Mouse (Mus musculus) liver, embryonic 18 days (tissue): Measurements from ENCODE around the gene Cyb5r3. TPM values are rescaled to one million over a fixed set of nuclear protein-coding genes. Genes with fewer than 3 reads are reported as not detected.

Experiments
- polyA plus RNA-seq: library from polyadenylated mRNA; depleted of rRNA; stranded (reverse); fragments of >200 nt; gene quantifications from 2 replicates; pipeline ENCODE4 v1.2.3, GENCODE M21; 2012; rRNA removed

Cyb5r3 gene
- polyA plus RNA-seq: 82.4 and 87.8 TPM in 2 replicates

GRCm38 (mm10) chr15:83172492-83173429, at the start of gene Cyb5r3:
Gene Cyb5r3 (minus strand): TSS chr15:83172592.

GRCm38 (mm10) chr15:83149196-83150072, 23.0 kb downstream of the Cyb5r3 start, which contains the start of gene Poldip3:
Gene Poldip3 (minus strand): TSS chr15:83149384.

GRCm38 (mm10) chr15:83122566-83123145, 49.7 kb downstream of the Cyb5r3 start, which contains the start of gene Rrp7a:
Gene Rrp7a (minus strand): TSS chr15:83122801.

Other genes with a start within 250 kb of the Cyb5r3 start
- 4.6 and 5.0 TPM in 2 replicates for gene Tcf20, start 184.7 kb downstream of the Cyb5r3 start, polyA plus RNA-seq
- gene Nfam1, start 139.3 kb downstream of the Cyb5r3 start, polyA plus RNA-seq: 7.5 and 8.4 TPM in 2 replicates
- gene Serhl, start 83.1 kb downstream of the Cyb5r3 start, polyA plus RNA-seq: 16.4 and 19.3 TPM in 2 replicates
- gene Rrp7a, start 49.8 kb downstream of the Cyb5r3 start, polyA plus RNA-seq: 18.9 and 19.0 TPM in 2 replicates
- gene Poldip3, start 23.2 kb downstream of the Cyb5r3 start, polyA plus RNA-seq: 22.0 and 22.3 TPM in 2 replicates
- 0.10 TPM in 2 replicates for gene A4galt, start 79.2 kb upstream of the Cyb5r3 start, polyA plus RNA-seq
- gene Arfgap3, start 177.7 kb upstream of the Cyb5r3 start, polyA plus RNA-seq: 9.2 and 12.9 TPM in 2 replicates